Mouse (Mus musculus): ENCODE data around the gene Ulk4.

- TF ChIP-seq POLR2A (IDR thresholded peaks at IDR 0.05; ENCODE audit: borderline replicate concordance, extremely low read depth, low read depth, low read length) (no peak), CTCF (IDR thresholded peaks at IDR 0.05; ENCODE audit: insufficient read depth, low read length) (no peak)
These were observed 256.6 kb downstream of the Ulk4 start for GRCm38 (mm10) chr9:121020360-121020759.

Data from lung, adult 2 months (tissue).